Mouse (Mus musculus): ENCODE measurements around the gene Tsc2.

DNA sequence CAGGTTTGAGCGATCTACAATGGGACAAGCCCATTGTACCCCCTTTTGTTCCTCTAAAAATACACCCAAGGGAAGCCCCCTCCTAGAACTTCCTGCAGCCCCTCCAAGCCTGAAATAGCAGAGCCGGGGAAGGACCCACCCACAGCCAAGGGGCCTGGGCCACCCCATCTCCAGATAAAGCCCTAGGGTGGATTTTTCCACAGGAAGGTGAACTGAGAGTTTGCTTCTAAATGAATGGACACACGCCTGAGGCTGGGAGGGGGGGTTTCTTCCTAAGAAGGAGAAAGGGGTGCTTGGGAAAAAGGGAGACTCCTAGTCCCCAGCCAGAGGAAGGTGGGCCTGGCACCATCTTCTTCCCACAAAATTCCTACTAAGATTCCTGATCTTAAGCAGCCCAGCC, 13.5 kb upstream of the Tsc2 start:
- TF ChIP-seq CTCF (IDR thresholded peaks at IDR 0.05; ENCODE audit: low read depth) (no peak), EP300 (optimal IDR thresholded peaks at IDR 0.05) (no peak)
